Mouse (Mus musculus) brown adipose tissue, adult 24 weeks (tissue): ENCODE data around the gene Pdhx. TPM values are rescaled to one million over a fixed set of nuclear protein-coding genes. Genes with fewer than 3 reads are reported as not detected.
A peak's percentile ranks its signal among the peaks of the same experiment; 100 is the strongest.

ENCODE experiments used
- H3K27ac ChIP-seq: fragments of 200-500 bp; replicated peaks from 2 replicates; pipeline ENCODE4 v1.5.1; 2012; ENCODE audit warnings: low read depth, mild to moderate bottlenecking, low read length
- H3K4me1 ChIP-seq: fragments of 200-500 bp; 2 replicates; pipeline ENCODE4 v1.6.1; 2012; ENCODE audit warnings: low read length, mixed read lengths; ENCODE audit not compliant: control insufficient read depth, insufficient read depth, insufficient read length
- H3K4me3 ChIP-seq: fragments of 200-500 bp; 2 replicates; pipeline ENCODE4 v1.5.1; 2012; ENCODE audit warnings: low read depth, mild to moderate bottlenecking, low read length, moderate library complexity; ENCODE audit not compliant: insufficient read depth
- polyA plus RNA-seq: library from polyadenylated mRNA; stranded (reverse); fragments of >200 nt; gene quantifications from 2 replicates; pipeline ENCODE4 v1.2.4, GENCODE M21; 2012; ENCODE audit not compliant: missing spikeins, insufficient read depth, insufficient read length

Gene Pdhx
- polyA plus RNA-seq, 1 experiment = 131 TPM

- Histone ChIP-seq H3K4me1 (no peaks in the 10 kb centered on the region; the same call in 1 of the 2 replicates), H3K27ac (0 out of 2 replicates have a peak overlapping the region, but pooled peaks have one; percentile 21), H3K4me3 (no peak overlapping the region)
These were observed 86.2 kb downstream of the Pdhx start for GRCm38 (mm10) chr2:102986964-102987707.

- no peak overlapping the region for H3K27ac ChIP-seq
- no peaks in the 10 kb centered on the region; the same call in 1 of the 2 replicates for H3K4me1 ChIP-seq
- H3K4me3 ChIP-seq = no peak overlapping the region
These were observed 86.9 kb downstream of the Pdhx start for GRCm38 (mm10) chr2:102986424-102986823.

- H3K27ac ChIP-seq = no peak overlapping the region
- H3K4me1 ChIP-seq = no peaks in the 10 kb centered on the region; the same call in 1 of the 2 replicates
- no peak overlapping the region for H3K4me3 ChIP-seq
These were observed 90.5 kb downstream of the Pdhx start for GRCm38 (mm10) chr2:102982822-102983221.

GRCm38 (mm10) chr2:102981446-102982314 lies 91.6 kb downstream of the Pdhx start:
- no peak overlapping the region for H3K27ac ChIP-seq
- H3K4me3 ChIP-seq = no peak overlapping the region
- no peaks in the 10 kb centered on the region; the same call in 1 of the 2 replicates for H3K4me1 ChIP-seq

GRCm38 (mm10) chr2:102980870-102981269 lies 92.4 kb downstream of the Pdhx start:
- no peak overlapping the region for H3K27ac ChIP-seq
- H3K4me3 ChIP-seq = no peak overlapping the region
- no peaks in the 10 kb centered on the region for H3K4me1 ChIP-seq

GRCm38 (mm10) chr2:102979519-102979918 lies 93.8 kb downstream of the Pdhx start:
- no peak overlapping the region for H3K27ac ChIP-seq
- H3K4me1 ChIP-seq = no peaks in the 10 kb centered on the region
- no peak overlapping the region for H3K4me3 ChIP-seq

- H3K27ac ChIP-seq = no peak overlapping the region
- no peaks in the 10 kb centered on the region for H3K4me1 ChIP-seq
- H3K4me3 ChIP-seq = no peak overlapping the region
These were observed 94.2 kb downstream of the Pdhx start for GRCm38 (mm10) chr2:102979112-102979511.

GRCm38 (mm10) chr2:102975358-102975945 lies 97.9 kb downstream of the Pdhx start:
- Histone ChIP-seq H3K27ac (no peak overlapping the region), H3K4me1 (no peaks in the 10 kb centered on the region), H3K4me3 (no peak overlapping the region)

- H3K27ac ChIP-seq = no peak overlapping the region
- H3K4me1 ChIP-seq = no peaks in the 10 kb centered on the region
- H3K4me3 ChIP-seq = no peak overlapping the region
These were observed 100.2 kb downstream of the Pdhx start for GRCm38 (mm10) chr2:102973115-102973514.

- Histone ChIP-seq H3K4me3 (no peak overlapping the region), H3K4me1 (no peaks in the 10 kb centered on the region), H3K27ac (no peak overlapping the region)
These were observed 100.7 kb downstream of the Pdhx start for GRCm38 (mm10) chr2:102972575-102972974.

GRCm38 (mm10) chr2:102971951-102972350 lies 101.4 kb downstream of the Pdhx start:
- no peak overlapping the region for H3K27ac ChIP-seq
- H3K4me1 ChIP-seq = no peaks in the 10 kb centered on the region
- H3K4me3 ChIP-seq = no peak overlapping the region

Other genes with a start within 250 kb of the Pdhx start
- 2.5 and 4.8 TPM in 2 replicates for gene Cd44, start 171.8 kb downstream of the Pdhx start, polyA plus RNA-seq
- 113 and 127 TPM in 2 replicates for gene Apip, start 162 bp upstream of the Pdhx start, polyA plus RNA-seq
- gene Ehf, start 229.8 kb upstream of the Pdhx start, polyA plus RNA-seq = not detected in 2 replicates